Mouse (Mus musculus) megakaryocyte-erythroid progenitor cell, adult 5 weeks (primary cell): ENCODE data around the gene Snap25. TPM values are rescaled to one million over a fixed set of nuclear protein-coding genes. Genes with fewer than 3 reads are reported as not detected.

Experiments
- polyA plus RNA-seq: library from polyadenylated mRNA; stranded (reverse); fragments of >175 nt; gene quantifications from 2 replicates; pipeline ENCODE4 v1.2.3, GENCODE M21; 2012

Gene Snap25
- not detected in 2 replicates for polyA plus RNA-seq

GRCm38 (mm10) chr2:136713299-136713758 is at the start of gene Snap25:
Snap25 (plus strand) TSS chr2:136713453.

Other genes starting within 250 kb of the Snap25 start
- gene Ankef1, start 211.5 kb upstream of the Snap25 start, polyA plus RNA-seq = not detected in 2 replicates
- 2.7 TPM in 1 of 2 replicates, not detected in the other for gene AL731706.2, start 172.2 kb downstream of the Snap25 start, polyA plus RNA-seq
- 0.44 and 0.51 TPM in 2 replicates for gene Slx4ip, start 177.8 kb downstream of the Snap25 start, polyA plus RNA-seq
- gene AL731706.1, start 177.9 kb downstream of the Snap25 start, polyA plus RNA-seq = 1.7 and 2.3 TPM in 2 replicates
- gene Mkks, start 177.9 kb downstream of the Snap25 start, polyA plus RNA-seq = 0.29 and 0.31 TPM in 2 replicates